Mouse (Mus musculus) bone marrow, adult 2 months (tissue): Measurements from ENCODE around the gene Stx2.

Experiments
- CTCF ChIP-seq: fragments of 200-500 bp; IDR thresholded peaks from 2 replicates; pipeline ENCODE4 v1.5.1; 2011; ENCODE audit warnings: low read length, control low read depth; ENCODE audit not compliant: control insufficient read depth, insufficient read depth
- POLR2A ChIP-seq: fragments of 200-500 bp; IDR thresholded peaks from 2 replicates; pipeline ENCODE4 v1.6.1; 2011; ENCODE audit warnings: low read depth, mild to moderate bottlenecking, control low read depth, low read length, borderline replicate concordance; ENCODE audit not compliant: control insufficient read depth

DNA sequence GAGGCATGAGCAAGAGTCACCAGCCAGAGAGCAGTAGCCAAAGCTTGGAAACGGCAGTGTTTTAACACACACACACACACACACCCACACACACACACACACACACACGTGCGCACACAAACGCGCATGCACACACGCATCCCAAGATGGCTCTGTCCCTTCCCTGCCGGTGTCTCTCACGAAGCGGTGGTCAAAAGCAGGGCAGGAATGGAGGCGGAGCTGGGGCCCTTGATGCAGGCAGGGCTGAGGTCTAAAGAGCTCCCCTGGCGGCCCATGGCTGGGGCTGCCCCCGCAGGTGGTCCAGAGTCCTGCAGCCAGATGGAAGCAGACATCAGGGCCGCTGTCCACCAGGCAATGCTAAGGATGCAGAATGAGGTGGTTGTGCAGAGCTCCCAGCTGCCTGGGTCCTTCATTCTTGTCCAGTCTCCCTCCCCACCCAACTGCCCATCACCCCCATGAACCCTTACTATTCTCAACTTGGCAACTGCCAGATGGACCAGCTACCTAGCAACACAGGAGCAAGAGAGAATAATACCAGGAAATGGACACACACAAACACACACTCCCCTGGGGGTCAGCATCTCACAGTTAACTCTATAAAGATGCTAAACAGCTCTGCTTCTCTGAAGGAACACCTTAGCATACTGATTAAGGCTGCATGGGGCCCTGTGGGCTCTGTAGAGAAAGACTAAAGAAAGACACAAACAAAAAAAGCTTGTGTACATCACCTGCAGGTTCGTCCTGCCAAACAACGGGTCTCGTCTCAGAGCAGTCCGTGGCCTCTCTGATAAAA, 54.9 kb downstream of the Stx2 start, which contains the start of gene Rimbp2:
- TF ChIP-seq CTCF (no peak), POLR2A (no peak)
